Mouse (Mus musculus) CH12.LX (cell line): ENCODE measurements around the gene Camta1.

Source experiments
- BHLHE40 ChIP-seq: IDR thresholded peaks from 2 replicates; pipeline ENCODE4 v1.6.1; 2011; ENCODE audit warnings: mild to moderate bottlenecking, low read depth, low read length, improper control_type of control experiment
- CHD1 ChIP-seq: IDR thresholded peaks from 2 replicates; pipeline ENCODE4 v1.6.1; 2012; ENCODE audit warnings: low read depth, low read length, improper control_type of control experiment, inconsistent platforms
- CTCF ChIP-seq, 2 experiments: IDR thresholded peaks in 1 of 2; conservative IDR thresholded peaks in 1 of 2; 2 replicates each; pipeline ENCODE4 v1.5.1; 2011 to 2012; ENCODE audit warnings: low read depth in 2 of 2, low read length in 2 of 2, improper control_type of control experiment in 1 of 2, inconsistent platforms in 1 of 2, mild to moderate bottlenecking in 1 of 2, moderate library complexity in 1 of 2
- E2F4 ChIP-seq: IDR thresholded peaks from 2 replicates; pipeline ENCODE4 v1.6.1; 2011; ENCODE audit warnings: low read depth, low read length, improper control_type of control experiment; ENCODE audit not compliant: insufficient replicate concordance
- EP300 ChIP-seq: IDR thresholded peaks from 2 replicates; pipeline ENCODE4 v1.6.1; 2011; ENCODE audit warnings: low read length, improper control_type of control experiment
- GABPA ChIP-seq: IDR thresholded peaks from 2 replicates; pipeline ENCODE4 v1.6.1; 2012; ENCODE audit warnings: low read depth, low read length, improper control_type of control experiment, inconsistent platforms; ENCODE audit not compliant: insufficient replicate concordance
- KAT2A ChIP-seq: IDR thresholded peaks from 2 replicates; pipeline ENCODE4 v1.6.1; 2012; ENCODE audit warnings: low read length, improper control_type of control experiment, inconsistent platforms; ENCODE audit not compliant: insufficient replicate concordance
- MAFK ChIP-seq: IDR thresholded peaks from 2 replicates; pipeline ENCODE4 v1.6.1; 2011; ENCODE audit warnings: low read length, improper control_type of control experiment; ENCODE audit not compliant: insufficient replicate concordance
- PAX5 ChIP-seq: IDR thresholded peaks from 2 replicates; pipeline ENCODE4 v1.6.1; 2012; ENCODE audit warnings: low read length, inconsistent platforms, mixed read lengths
- POLR2A ChIP-seq: IDR thresholded peaks from 2 replicates; pipeline ENCODE4 v1.6.1; 2011; ENCODE audit warnings: low read depth, mild to moderate bottlenecking, improper control_type of control experiment, low read length
- POLR2AphosphoS2 ChIP-seq: IDR thresholded peaks from 2 replicates; pipeline ENCODE4 v1.6.1; 2011; ENCODE audit warnings: low read depth, low read length, improper control_type of control experiment
- SIN3A ChIP-seq: IDR thresholded peaks from 2 replicates; pipeline ENCODE4 v1.6.1; 2012; ENCODE audit warnings: low read length, improper control_type of control experiment, inconsistent platforms
- USF2 ChIP-seq: conservative IDR thresholded peaks from 2 replicates; pipeline ENCODE4 v1.6.1; 2011; ENCODE audit warnings: low read depth, low read length, improper control_type of control experiment

GRCm38 (mm10) chr4:151178970-151179378 lies 682.7 kb downstream of the Camta1 start:
- TF ChIP-seq USF2 (no peak), MAFK (no peak), CTCF (conservative IDR thresholded peaks at IDR 0.05 in 1 of 2, IDR thresholded peaks at IDR 0.05 in 1 of 2; ENCODE audit: low read depth in 2 of 2, low read length in 2 of 2) (no peak), SIN3A (no peak), POLR2A (no peak), CHD1 (no peak), E2F4 (no peak), PAX5 (no peak), KAT2A (no peak), BHLHE40 (no peak), EP300 (no peak), POLR2AphosphoS2 (no peak), GABPA (no peak)
